Mouse (Mus musculus) liver, postnatal 0 days (tissue): ENCODE data around the gene Brpf3.

Experiments used
- CTCF ChIP-seq: sonication (generic); IDR thresholded peaks from 2 replicates; pipeline ENCODE4 v1.5.1; 2016; ENCODE audit warnings: antibody characterized with exemption, low read depth
- EP300 ChIP-seq: IDR thresholded peaks from 2 replicates; pipeline ENCODE4 v1.6.1; 2016; ENCODE audit warnings: antibody characterized with exemption, low read depth, mild to moderate bottlenecking

- TF ChIP-seq CTCF (no peak), EP300 (no peak)
Measured at GRCm38 (mm10) chr17:28816875-28817811, 16.3 kb downstream of the Brpf3 start.
